Mouse (Mus musculus) embryonic facial prominence, embryonic 15.5 days (tissue): ENCODE measurements around the gene Ldlrad3. TPM values are rescaled to one million over a fixed set of nuclear protein-coding genes. Genes with fewer than 3 reads are reported as not detected.

Source experiments
- ATAC-seq: fragments of 200-750 bp; cut with Nextera tagmentation; 2 replicates; pipeline ENCODE4 v1.8.0; 2017; ENCODE audit warnings: low read depth, moderate TSS enrichment; ENCODE audit not compliant: insufficient number of reproducible peaks, low FRiP score, low TSS enrichment
- H3K27ac ChIP-seq: fragments of 300-500 bp; sonication (generic); replicated peaks from 2 replicates; pipeline ENCODE4 v1.5.1; 2015; ENCODE audit warnings: mild to moderate bottlenecking, inconsistent platforms
- H3K27me3 ChIP-seq: fragments of 300-500 bp; sonication (generic); 2 replicates; pipeline ENCODE4 v1.6.1; 2015; ENCODE audit warnings: inconsistent platforms
- H3K36me3 ChIP-seq: fragments of 300-500 bp; sonication (generic); 2 replicates; pipeline ENCODE4 v1.6.1; 2015; ENCODE audit warnings: mild to moderate bottlenecking, inconsistent platforms
- H3K4me1 ChIP-seq: fragments of 300-500 bp; sonication (generic); 2 replicates; pipeline ENCODE4 v1.6.1; 2015; ENCODE audit warnings: inconsistent platforms
- H3K4me2 ChIP-seq: fragments of 300-500 bp; sonication (generic); replicated peaks from 2 replicates; pipeline ENCODE4 v1.6.1; 2015; ENCODE audit warnings: mild to moderate bottlenecking, inconsistent platforms
- H3K4me3 ChIP-seq: fragments of 300-500 bp; sonication (generic); replicated peaks from 2 replicates; pipeline ENCODE4 v1.5.1; 2015; ENCODE audit warnings: mild to moderate bottlenecking, inconsistent platforms
- H3K9ac ChIP-seq: fragments of 300-500 bp; sonication (generic); 2 replicates; pipeline ENCODE4 v1.6.1; 2015; ENCODE audit warnings: inconsistent platforms
- H3K9me3 ChIP-seq: fragments of 300-500 bp; sonication (generic); replicated peaks from 2 replicates; pipeline ENCODE4 v1.6.1; 2016; ENCODE audit warnings: inconsistent platforms
- WGBS: fragments of 180-500 bp; shearing (Covaris S2); methylation state at CpG from one replicate; pipeline ENCODE4 v1.1.7; 2015; 5-methylcytosine and 5-hydroxymethylcytosine counted together
- polyA plus RNA-seq: library from polyadenylated mRNA; unstranded; fragments of >200 nt; fragmentation: Nextera tagmentation; extraction: Ambion mirVana; gene quantifications from 2 replicates; pipeline ENCODE4 v1.2.1, GENCODE M21; 2015

Gene Ldlrad3
- polyA plus RNA-seq, 1 experiment from 2014 or later: 59.9 TPM

GRCm38 (mm10) chr2:102156460-102156859, 29.7 kb downstream of the Ldlrad3 start:
- no peak overlapping the region for H3K4me2 ChIP-seq
- no peaks in the 10 kb centered on the region for H3K27me3 ChIP-seq
- H3K4me3 ChIP-seq: no peak overlapping the region
- no peaks in the 10 kb centered on the region for H3K36me3 ChIP-seq
- H3K9me3 ChIP-seq: no peaks in the 10 kb centered on the region
- 0 out of 2 replicates have a peak overlapping the region, but pooled peaks have one; percentile 8 for H3K27ac ChIP-seq
- 23% methylated on average over 9 of the region's 9 CpGs for WGBS
- no peak overlapping the region for H3K9ac ChIP-seq
- H3K4me1 ChIP-seq: peaks cover 47% of the 10 kb centered on the region
- ATAC-seq: no peak

GRCm38 (mm10) chr2:102155306-102156015, 30.7 kb downstream of the Ldlrad3 start:
- Histone ChIP-seq H3K36me3 (no peaks in the 10 kb centered on the region), H3K4me3 (no peak overlapping the region), H3K4me1 (peaks cover 55% of the 10 kb centered on the region), H3K9me3 (no peaks in the 10 kb centered on the region), H3K27me3 (no peaks in the 10 kb centered on the region), H3K4me2 (no peak overlapping the region), H3K9ac (no peak overlapping the region), H3K27ac (no peak overlapping the region)
- no peak for ATAC-seq
- WGBS: 53% methylated on average over 5 of the region's 5 CpGs

- Histone ChIP-seq H3K4me3 (no peak overlapping the region), H3K4me2 (no peak overlapping the region), H3K36me3 (no peaks in the 10 kb centered on the region), H3K9ac (no peak overlapping the region), H3K27me3 (no peaks in the 10 kb centered on the region), H3K9me3 (no peaks in the 10 kb centered on the region), H3K4me1 (peaks cover 55% of the 10 kb centered on the region), H3K27ac (0 out of 2 replicates have a peak overlapping the region, but pooled peaks have one; percentile 2)
- ATAC-seq: no peak
- 33% methylated on average over 6 of the region's 6 CpGs for whole genome bisulfite sequencing
These were observed 31.4 kb downstream of the Ldlrad3 start for GRCm38 (mm10) chr2:102154771-102155211.

GRCm38 (mm10) chr2:102154328-102154727, 31.9 kb downstream of the Ldlrad3 start:
- ATAC-seq: no peak
- Histone ChIP-seq H3K27me3 (no peaks in the 10 kb centered on the region), H3K4me1 (peaks cover 54% of the 10 kb centered on the region), H3K36me3 (no peaks in the 10 kb centered on the region), H3K4me3 (no peak overlapping the region), H3K9me3 (no peaks in the 10 kb centered on the region), H3K9ac (no peak overlapping the region), H3K27ac (0 out of 2 replicates have a peak overlapping the region, but pooled peaks have one; percentile 2), H3K4me2 (no peak overlapping the region)
- 59% methylated on average over 4 of the region's 4 CpGs for WGBS

GRCm38 (mm10) chr2:102153516-102153915, 32.7 kb downstream of the Ldlrad3 start:
- H3K4me3 ChIP-seq: no peak overlapping the region
- WGBS: 79% methylated on average over 4 of the region's 4 CpGs
- no peak for ATAC-seq
- no peaks in the 10 kb centered on the region for H3K36me3 ChIP-seq
- no peak overlapping the region for H3K4me2 ChIP-seq
- no peaks in the 10 kb centered on the region for H3K9me3 ChIP-seq
- H3K4me1 ChIP-seq: peaks cover 51% of the 10 kb centered on the region
- H3K27ac ChIP-seq: no peak overlapping the region
- no peak overlapping the region for H3K9ac ChIP-seq
- no peaks in the 10 kb centered on the region for H3K27me3 ChIP-seq

GRCm38 (mm10) chr2:102152851-102153250, 33.3 kb downstream of the Ldlrad3 start:
- Histone ChIP-seq H3K27ac (no peak overlapping the region), H3K27me3 (no peaks in the 10 kb centered on the region), H3K4me2 (no peak overlapping the region), H3K4me1 (peaks cover 51% of the 10 kb centered on the region), H3K36me3 (no peaks in the 10 kb centered on the region), H3K4me3 (no peak overlapping the region), H3K9me3 (no peaks in the 10 kb centered on the region), H3K9ac (no peak overlapping the region)
- ATAC-seq: no peak
- 80% methylated on average over 5 of the region's 5 CpGs for WGBS

GRCm38 (mm10) chr2:102149058-102149457, 37.1 kb downstream of the Ldlrad3 start:
- 89% methylated on average over 2 of the region's 2 CpGs for WGBS
- ATAC-seq: no peak
- Histone ChIP-seq H3K36me3 (no peaks in the 10 kb centered on the region), H3K4me3 (no peak overlapping the region), H3K9ac (no peak overlapping the region), H3K27ac (no peak overlapping the region), H3K9me3 (no peaks in the 10 kb centered on the region), H3K4me2 (no peak overlapping the region), H3K27me3 (no peaks in the 10 kb centered on the region), H3K4me1 (peaks cover 23% of the 10 kb centered on the region)

GRCm38 (mm10) chr2:102148093-102148492, 38.1 kb downstream of the Ldlrad3 start:
- Histone ChIP-seq H3K4me2 (no peak overlapping the region), H3K27me3 (no peaks in the 10 kb centered on the region), H3K4me3 (no peak overlapping the region), H3K27ac (no peak overlapping the region), H3K9ac (no peak overlapping the region), H3K36me3 (no peaks in the 10 kb centered on the region), H3K9me3 (no peaks in the 10 kb centered on the region), H3K4me1 (peaks cover 22% of the 10 kb centered on the region)
- WGBS: 69% methylated on average over 6 of the region's 6 CpGs
- ATAC-seq: no peak

- WGBS: 64% methylated on average over 4 of the region's 4 CpGs
- H3K4me1 ChIP-seq: peaks cover 24% of the 10 kb centered on the region
- H3K4me2 ChIP-seq: no peak overlapping the region
- no peak for ATAC-seq
- no peak overlapping the region for H3K4me3 ChIP-seq
- no peaks in the 10 kb centered on the region for H3K27me3 ChIP-seq
- H3K9ac ChIP-seq: no peak overlapping the region
- H3K9me3 ChIP-seq: no peaks in the 10 kb centered on the region
- no peaks in the 10 kb centered on the region for H3K36me3 ChIP-seq
- H3K27ac ChIP-seq: no peak overlapping the region
These were observed 38.6 kb downstream of the Ldlrad3 start for GRCm38 (mm10) chr2:102147561-102147960.

- Histone ChIP-seq H3K9ac (no peak overlapping the region), H3K4me1 (peaks cover 15% of the 10 kb centered on the region), H3K4me2 (no peak overlapping the region), H3K9me3 (no peaks in the 10 kb centered on the region), H3K4me3 (no peak overlapping the region), H3K27ac (no peak overlapping the region), H3K36me3 (no peaks in the 10 kb centered on the region), H3K27me3 (no peaks in the 10 kb centered on the region)
- no peak for ATAC-seq
- 76% methylated on average over 8 of the region's 8 CpGs for WGBS
These were observed 39.8 kb downstream of the Ldlrad3 start for GRCm38 (mm10) chr2:102146386-102146785.

GRCm38 (mm10) chr2:102145036-102145435, 41.1 kb downstream of the Ldlrad3 start:
- no peaks in the 10 kb centered on the region for H3K27me3 ChIP-seq
- H3K9ac ChIP-seq: no peak overlapping the region
- peaks cover 11% of the 10 kb centered on the region for H3K4me1 ChIP-seq
- H3K4me3 ChIP-seq: no peak overlapping the region
- no peaks in the 10 kb centered on the region for H3K9me3 ChIP-seq
- no peak overlapping the region for H3K4me2 ChIP-seq
- WGBS: 93% methylated on average over 3 of the region's 3 CpGs
- ATAC-seq: no peak
- no peaks in the 10 kb centered on the region for H3K36me3 ChIP-seq
- no peak overlapping the region for H3K27ac ChIP-seq

- Histone ChIP-seq H3K4me2 (no peak overlapping the region), H3K36me3 (no peaks in the 10 kb centered on the region), H3K9ac (no peak overlapping the region), H3K4me3 (no peak overlapping the region), H3K4me1 (peaks cover 17% of the 10 kb centered on the region), H3K27ac (no peak overlapping the region), H3K27me3 (no peaks in the 10 kb centered on the region), H3K9me3 (no peaks in the 10 kb centered on the region)
- no peak for ATAC-seq
- WGBS: 63% methylated on average over 1 of the region's 1 CpGs
These were observed 41.9 kb downstream of the Ldlrad3 start for GRCm38 (mm10) chr2:102144311-102144710.
